Comparison of ENCODE assay signal across 10 mouse cellular contexts in genomic region chr19:46455556-46455955, GRCm38 (mm10). TPM values are rescaled to one million over a fixed set of nuclear protein-coding genes. Genes with fewer than 3 reads are reported as not detected.
DNase-seq lines count a peak whose midpoint lies in the region; ATAC-seq and TF ChIP-seq lines count a peak whose summit lies in the region.
"Had no signal": no experiment of that assay in that cellular context is flagged by ENCODE, and none has a peak within 500 bp of the region (broad histone marks: within the 10 kb centered on the region; RNA-seq: fewer than 3 reads in every experiment).

No protein-coding gene starts in this region.

- peaks cover 9% of the 10 kb centered on the region; the same call in 1 of the 2 replicates for H3K4me1 ChIP-seq in forebrain, embryonic 13.5 days
- H3K4me1 ChIP-seq in forebrain, embryonic 16.5 days (replicated peaks; ENCODE audit: control insufficient read depth, insufficient read depth, low read length) = peaks cover 11% of the 10 kb centered on the region
- peaks cover 64% of the 10 kb centered on the region for H3K4me1 ChIP-seq in lung, embryonic 15.5 days
- peaks cover 10% of the 10 kb centered on the region for H3K4me1 ChIP-seq in hindbrain, embryonic 14.5 days (replicated peaks; ENCODE audit: control insufficient read depth, insufficient read depth, low read length)
- H3K4me1 ChIP-seq in forebrain, postnatal 0 days (ENCODE audit: insufficient read depth) = no peaks in the 10 kb centered on the region

- H3K27ac ChIP-seq in forebrain, embryonic 13.5 days = 0 out of 2 replicates have a peak overlapping the region, but pooled peaks have one; percentile 19
- no peak overlapping the region for H3K27ac ChIP-seq in forebrain, embryonic 16.5 days (ENCODE audit: low read length)
- H3K27ac ChIP-seq in lung, embryonic 15.5 days = peak overlapping the region; percentile 92
- H3K27ac ChIP-seq in hindbrain, embryonic 14.5 days = peak overlapping the region; percentile 74
- H3K27ac ChIP-seq in macrophage = peak overlapping the region; percentile 18; the same call in 1 of the 2 replicates
- H3K27ac ChIP-seq in forebrain, postnatal 0 days (ENCODE audit: low read depth, low read length) = no peak overlapping the region

- no peak for ATAC-seq in forebrain, embryonic 13.5 days
- ATAC-seq in forebrain, embryonic 16.5 days = no peak
- no peak for ATAC-seq in lung, embryonic 15.5 days (ENCODE audit: borderline replicate concordance, extremely low read depth, low FRiP score, low TSS enrichment)
- no peak for ATAC-seq in hindbrain, embryonic 14.5 days (ENCODE audit: low FRiP score)
- no peak for ATAC-seq in forebrain, postnatal 0 days

- peak overlapping the region; percentile 31 for H3K9ac ChIP-seq in forebrain, embryonic 13.5 days
- H3K9ac ChIP-seq in forebrain, embryonic 16.5 days (replicated peaks; ENCODE audit: low read depth, low read length) = no peak overlapping the region
- no peak overlapping the region for H3K9ac ChIP-seq in lung, embryonic 15.5 days
- 0 out of 2 replicates have a peak overlapping the region, but pooled peaks have one; percentile 5 for H3K9ac ChIP-seq in hindbrain, embryonic 14.5 days
- no peak overlapping the region for H3K9ac ChIP-seq in forebrain, postnatal 0 days

- no peak overlapping the region for H3K4me2 ChIP-seq in forebrain, embryonic 13.5 days
- H3K4me2 ChIP-seq in forebrain, embryonic 16.5 days (ENCODE audit: low read length) = no peak overlapping the region
- no peak overlapping the region for H3K4me2 ChIP-seq in lung, embryonic 15.5 days
- no peak overlapping the region for H3K4me2 ChIP-seq in hindbrain, embryonic 14.5 days (replicated peaks)
- H3K4me2 ChIP-seq in forebrain, postnatal 0 days (ENCODE audit: low read depth) = no peak overlapping the region

- no peak for TF ChIP-seq CTCF in forebrain, postnatal 0 days (IDR thresholded peaks at IDR 0.05; ENCODE audit: low read depth)

- whole genome bisulfite sequencing in forebrain, embryonic 13.5 days = 93% methylated on average over 8 of the region's 8 CpGs
- 96% methylated on average over 8 of the region's 8 CpGs for WGBS in forebrain, embryonic 16.5 days
- 80% methylated on average over 8 of the region's 8 CpGs for whole genome bisulfite sequencing in lung, embryonic 15.5 days
- 95% methylated on average over 8 of the region's 8 CpGs for WGBS in hindbrain, embryonic 14.5 days
- 74% methylated on average over 8 of the region's 8 CpGs for WGBS in macrophage (ENCODE audit: missing documents)
- 96% methylated on average over 8 of the region's 8 CpGs for WGBS in forebrain, postnatal 0 days

- no peak for DNase-seq in lung, postnatal 25 days (ENCODE audit: low spot score)
- no peak for DNase-seq in hindbrain, embryonic 14.5 days (ENCODE audit: low spot score)
- no peak for DNase-seq in right cerebral cortex, postnatal 10 days (ENCODE audit: low spot score in 2 of 2)
- DNase-seq in forebrain, postnatal 0 days = no peak
- DNase-seq: cerebellum, adult 9-10 months; thymus, adult 2 months had no signal

- no peaks in the 10 kb centered on the region for H3K27me3 ChIP-seq in forebrain, embryonic 13.5 days
- H3K27me3 ChIP-seq in forebrain, embryonic 16.5 days (replicated peaks; ENCODE audit: control insufficient read depth, insufficient read depth, low read length) = no peaks in the 10 kb centered on the region
- H3K27me3 ChIP-seq in lung, embryonic 15.5 days = no peaks in the 10 kb centered on the region
- H3K27me3 ChIP-seq in hindbrain, embryonic 14.5 days (ENCODE audit: control insufficient read depth, insufficient read depth, low read length) = no peaks in the 10 kb centered on the region
- H3K27me3 ChIP-seq in forebrain, postnatal 0 days (ENCODE audit: insufficient read depth, low read length) = no peaks in the 10 kb centered on the region

- H3K79me2 ChIP-seq in macrophage (ENCODE audit: inconsistent target) = no peaks in the 10 kb centered on the region

- H3K4me3 ChIP-seq in forebrain, embryonic 13.5 days = no peak overlapping the region
- H3K4me3 ChIP-seq in forebrain, embryonic 16.5 days (replicated peaks; ENCODE audit: low read length) = no peak overlapping the region
- no peak overlapping the region for H3K4me3 ChIP-seq in lung, embryonic 15.5 days
- no peak overlapping the region for H3K4me3 ChIP-seq in hindbrain, embryonic 14.5 days (replicated peaks; ENCODE audit: low read length)
- H3K4me3 ChIP-seq in macrophage (ENCODE audit: inconsistent target) = no peak overlapping the region
- no peak overlapping the region for H3K4me3 ChIP-seq in forebrain, postnatal 0 days (ENCODE audit: low read depth, low read length)

- no peaks in the 10 kb centered on the region for H3K9me3 ChIP-seq in forebrain, embryonic 13.5 days (replicated peaks)
- H3K9me3 ChIP-seq in forebrain, embryonic 16.5 days (ENCODE audit: control insufficient read depth, low read length) = no peaks in the 10 kb centered on the region
- H3K9me3 ChIP-seq in lung, embryonic 15.5 days = no peaks in the 10 kb centered on the region
- H3K9me3 ChIP-seq in hindbrain, embryonic 14.5 days (ENCODE audit: control insufficient read depth, low read length) = no peaks in the 10 kb centered on the region
- no peaks in the 10 kb centered on the region for H3K9me3 ChIP-seq in forebrain, postnatal 0 days (ENCODE audit: low read length)

- peaks cover 73% of the 10 kb centered on the region for H3K36me3 ChIP-seq in forebrain, embryonic 13.5 days (ENCODE audit: poor library complexity, severe bottlenecking)
- peaks cover 6% of the 10 kb centered on the region for H3K36me3 ChIP-seq in forebrain, embryonic 16.5 days (ENCODE audit: control insufficient read depth, insufficient read depth)
- peaks cover 12% of the 10 kb centered on the region; the same call in 1 of the 2 replicates for H3K36me3 ChIP-seq in lung, embryonic 15.5 days
- peaks cover 36% of the 10 kb centered on the region for H3K36me3 ChIP-seq in hindbrain, embryonic 14.5 days (replicated peaks; ENCODE audit: control insufficient read depth, insufficient read depth)
- H3K36me3 ChIP-seq in macrophage (ENCODE audit: inconsistent target) = no peaks in the 10 kb centered on the region
- peaks cover 25% of the 10 kb centered on the region for H3K36me3 ChIP-seq in forebrain, postnatal 0 days (ENCODE audit: insufficient read depth)

RNA-seq across cellular contexts. Expression of gene Trim8, which starts 45.9 kb away (rescaled TPM):
- 22.5 and 22.6 TPM in 2 replicates for polyA plus RNA-seq in forebrain, embryonic 13.5 days (2015; fragmentation: Nextera tagmentation; extraction: Ambion mirVana)
- 24.5 and 27.7 TPM in 2 replicates for polyA plus RNA-seq in forebrain, embryonic 16.5 days (2015; fragmentation: Nextera tagmentation; extraction: Ambion mirVana)
- polyA plus RNA-seq in lung, embryonic 15.5 days (2015; fragmentation: Nextera tagmentation; extraction: Ambion mirVana) = 22.2 and 27.8 TPM in 2 replicates
- 37.5 and 39.4 TPM in 2 replicates for polyA plus RNA-seq in hindbrain, embryonic 14.5 days (2014; fragmentation: Nextera tagmentation; extraction: Ambion mirVana)
- total RNA-seq in macrophage (2018; cell fraction: chromatin; rRNA removed) = 10 to 100 TPM; 15.9 to 99.6 (median 53.2) TPM
- 100 to 1,000 TPM in 1 of 26 experiments, 10 to 100 TPM in 25; 25.7 to 101 (median 73.3) TPM for total RNA-seq in macrophage (2018; cell fraction: cytosol; rRNA removed)
- 100 to 1,000 TPM in 4 of 26 experiments, 10 to 100 TPM in 22; 24.4 to 126 (median 65.5) TPM for total RNA-seq in macrophage (2018; cell fraction: nucleus; rRNA removed)
- 33.5 to 58.8 TPM (median 46.5 TPM) in 3 replicates for polyA plus RNA-seq in macrophage (2018)
- total RNA-seq in forebrain, postnatal 0 days (2014; rRNA removed) = 68.6 and 76.5 TPM in 2 replicates
- polyA plus RNA-seq in forebrain, postnatal 0 days (2015; fragmentation: Nextera tagmentation; extraction: Ambion mirVana) = 25.9 and 28.2 TPM in 2 replicates

RNA-seq across cellular contexts. Expression of gene Sufu, which starts 58.9 kb away (rescaled TPM):
- 28.0 and 30.3 TPM in 2 replicates for polyA plus RNA-seq in forebrain, embryonic 13.5 days (2015; fragmentation: Nextera tagmentation; extraction: Ambion mirVana)
- polyA plus RNA-seq in forebrain, embryonic 16.5 days (2015; fragmentation: Nextera tagmentation; extraction: Ambion mirVana) = 26.4 and 32.3 TPM in 2 replicates
- polyA plus RNA-seq in lung, embryonic 15.5 days (2015; fragmentation: Nextera tagmentation; extraction: Ambion mirVana) = 31.9 and 34.5 TPM in 2 replicates
- 23.0 and 24.1 TPM in 2 replicates for polyA plus RNA-seq in hindbrain, embryonic 14.5 days (2014; fragmentation: Nextera tagmentation; extraction: Ambion mirVana)
- total RNA-seq in macrophage (2018; cell fraction: chromatin; rRNA removed) = 10 to 100 TPM in 22 of 26 experiments, 1 to 10 TPM in 4; 5.3 to 47.0 (median 27.6) TPM
- 10 to 100 TPM in 14 of 26 experiments, 1 to 10 TPM in 12; 4.0 to 14.7 (median 10.5) TPM for total RNA-seq in macrophage (2018; cell fraction: cytosol; rRNA removed)
- total RNA-seq in macrophage (2018; cell fraction: nucleus; rRNA removed) = 10 to 100 TPM in 18 of 26 experiments, 1 to 10 TPM in 8; 4.8 to 29.3 (median 15.9) TPM
- polyA plus RNA-seq in macrophage (2018) = 7.6 to 9.7 TPM (median 8.7 TPM) in 3 replicates
- total RNA-seq in forebrain, postnatal 0 days (2014; rRNA removed) = 9.4 and 13.1 TPM in 2 replicates
- 12.7 and 17.7 TPM in 2 replicates for polyA plus RNA-seq in forebrain, postnatal 0 days (2015; fragmentation: Nextera tagmentation; extraction: Ambion mirVana)

Comparison
In these comparisons a context has a peak if more than half of its experiments do, and no peak if none do; other contexts are left out.
1. H3K27ac ChIP-seq: peak in forebrain, embryonic 13.5 days (single experiment), lung, embryonic 15.5 days (single experiment), hindbrain, embryonic 14.5 days (single experiment) and macrophage (single experiment); none in forebrain, embryonic 16.5 days (single experiment) and forebrain, postnatal 0 days (single experiment).
2. H3K9ac ChIP-seq: peak in forebrain, embryonic 13.5 days (single experiment) and hindbrain, embryonic 14.5 days (single experiment); none in forebrain, embryonic 16.5 days (single experiment), lung, embryonic 15.5 days (single experiment) and forebrain, postnatal 0 days (single experiment).